Mouse (Mus musculus) midbrain, embryonic 12.5 days (tissue): Measurements from ENCODE around the gene Lrriq4. TPM values are rescaled to one million over a fixed set of nuclear protein-coding genes. Genes with fewer than 3 reads are reported as not detected.

Experiments
- ATAC-seq: fragments of 200-750 bp; cut with Nextera tagmentation; 2 replicates; pipeline ENCODE4 v1.8.0; 2017; ENCODE audit warnings: low read depth, moderate TSS enrichment, moderate library complexity; ENCODE audit not compliant: low FRiP score
- H3K27ac ChIP-seq: fragments of 300-500 bp; sonication (generic); replicated peaks from 2 replicates; pipeline ENCODE4 v1.5.1; 2016; ENCODE audit warnings: mild to moderate bottlenecking
- H3K27me3 ChIP-seq: fragments of 300-500 bp; sonication (generic); 2 replicates; pipeline ENCODE4 v1.6.1; 2016; ENCODE audit warnings: mild to moderate bottlenecking
- H3K36me3 ChIP-seq: fragments of 300-500 bp; sonication (generic); 2 replicates; pipeline ENCODE4 v1.6.1; 2016
- H3K4me1 ChIP-seq: fragments of 300-500 bp; sonication (generic); 2 replicates; pipeline ENCODE4 v1.6.1; 2016
- H3K4me2 ChIP-seq: fragments of 300-500 bp; sonication (generic); replicated peaks from 2 replicates; pipeline ENCODE4 v1.6.1; 2016; ENCODE audit warnings: mild to moderate bottlenecking, moderate library complexity
- H3K4me3 ChIP-seq: fragments of 300-500 bp; sonication (generic); 2 replicates; pipeline ENCODE4 v1.5.1; 2016; ENCODE audit warnings: mild to moderate bottlenecking
- H3K9ac ChIP-seq: fragments of 300-500 bp; sonication (generic); replicated peaks from 2 replicates; pipeline ENCODE4 v1.6.1; 2016; ENCODE audit warnings: mild to moderate bottlenecking, moderate library complexity
- H3K9me3 ChIP-seq: fragments of 300-500 bp; sonication (generic); 2 replicates; pipeline ENCODE4 v1.6.1; 2016; ENCODE audit warnings: mild to moderate bottlenecking
- WGBS: fragments of 180-500 bp; shearing (Covaris S2); methylation state at CpG from one replicate; pipeline ENCODE4 v1.1.7; 2016; 5-methylcytosine and 5-hydroxymethylcytosine counted together
- polyA plus RNA-seq: library from polyadenylated mRNA; unstranded; fragments of >200 nt; fragmentation: Nextera tagmentation; extraction: Ambion mirVana; gene quantifications from 2 replicates; pipeline ENCODE4 v1.2.1, GENCODE M21; 2016

The Lrriq4 gene
- polyA plus RNA-seq: not detected in 2 replicates

GRCm38 (mm10) chr3:30644207-30644606 lies at the start of gene Lrriq4:
TSS of gene Lrriq4 (plus strand) at chr3:30644507.
- no peak for ATAC-seq
- Histone ChIP-seq H3K4me1 (peaks cover 9% of the 10 kb centered on the region), H3K36me3 (no peaks in the 10 kb centered on the region), H3K4me3 (no peak within 1 kb of the TSS), H3K27me3 (peaks cover 13% of the 10 kb centered on the region), H3K9ac (no peak within 1 kb of the TSS), H3K27ac (no peak within 1 kb of the TSS), H3K9me3 (no peaks in the 10 kb centered on the region), H3K4me2 (no peak within 1 kb of the TSS)
- 75% methylated on average over 2 of the region's 2 CpGs for WGBS

DNA sequence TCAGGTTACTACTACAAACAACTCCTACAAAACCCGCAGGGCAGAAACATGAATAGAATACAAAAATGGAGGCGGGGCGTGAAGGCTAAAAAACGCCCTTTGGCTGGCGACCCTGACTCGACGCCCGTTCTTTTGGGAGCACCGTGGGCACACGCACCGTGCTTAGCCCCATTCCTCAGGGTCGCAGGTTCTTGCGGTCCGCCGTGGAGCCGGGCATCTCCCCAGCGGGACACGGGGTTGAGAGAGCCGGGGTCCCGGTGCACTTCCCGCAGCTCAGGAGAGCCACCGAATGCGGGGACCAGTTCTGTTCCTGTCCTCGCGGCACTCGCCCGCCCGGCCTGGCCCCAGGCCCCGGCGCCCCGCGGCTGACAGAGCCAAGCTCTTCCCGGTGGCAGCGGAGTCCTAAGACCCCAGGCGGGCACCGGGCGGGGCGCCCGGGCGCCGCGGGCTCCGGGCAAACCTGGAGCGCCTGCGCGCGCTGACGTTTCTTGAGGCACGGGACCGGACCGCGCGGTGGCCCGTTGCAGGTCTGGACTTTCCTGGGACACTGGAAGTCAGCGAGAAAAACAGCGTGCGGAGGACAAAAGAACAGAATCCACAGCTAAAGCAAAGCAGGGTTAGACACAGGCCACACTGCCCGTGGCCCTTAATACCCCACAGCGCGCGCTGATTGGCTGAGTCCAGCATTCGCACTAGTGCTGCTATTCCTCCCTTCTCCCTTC lies 49.0 kb upstream of the Lrriq4 start:
- Histone ChIP-seq H3K36me3 (no peaks in the 10 kb centered on the region), H3K4me2 (peak overlapping the region; percentile 70), H3K4me1 (peaks cover 16% of the 10 kb centered on the region), H3K9me3 (no peaks in the 10 kb centered on the region), H3K4me3 (peak overlapping the region; percentile 81), H3K9ac (peak overlapping the region; percentile 79), H3K27ac (peak overlapping the region; percentile 78), H3K27me3 (peaks cover 19% of the 10 kb centered on the region)
- under 1% methylated on average over 62 of the region's 62 CpGs for WGBS
- ATAC-seq: peak; percentile 76

DNA sequence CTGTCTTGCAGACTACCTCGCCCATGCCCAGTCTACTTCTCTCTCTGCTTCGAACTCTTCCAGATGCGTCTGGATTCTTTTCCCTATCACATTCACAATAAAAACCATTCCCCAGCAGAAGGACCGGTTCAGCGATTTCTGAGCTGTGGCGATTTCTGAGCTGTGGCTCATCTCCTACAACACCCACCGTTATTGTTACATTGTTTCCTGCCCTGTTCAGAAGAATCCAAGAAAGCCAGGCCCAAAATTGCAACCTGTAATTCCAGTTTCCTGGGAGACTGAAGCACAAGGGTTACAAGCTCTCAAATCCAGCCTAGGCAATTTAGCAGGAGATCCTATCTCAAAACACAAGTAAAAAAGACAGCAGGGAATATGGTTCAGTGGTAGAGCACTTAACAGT lies 47.0 kb upstream of the Lrriq4 start:
- no peak overlapping the region for H3K4me3 ChIP-seq
- peaks cover 19% of the 10 kb centered on the region for H3K27me3 ChIP-seq
- 78% methylated on average over 7 of the region's 7 CpGs for WGBS
- no peak overlapping the region for H3K9ac ChIP-seq
- H3K9me3 ChIP-seq: no peaks in the 10 kb centered on the region
- no peak overlapping the region for H3K4me2 ChIP-seq
- no peaks in the 10 kb centered on the region for H3K36me3 ChIP-seq
- H3K27ac ChIP-seq: no peak overlapping the region
- ATAC-seq: no peak
- peaks cover 17% of the 10 kb centered on the region for H3K4me1 ChIP-seq

GRCm38 (mm10) chr3:30599711-30600545 lies 44.4 kb upstream of the Lrriq4 start, which contains the start of gene Actrt3:
TSS of gene Actrt3 (minus strand) at chr3:30599939.
- under 1% methylated on average over 32 of the region's 32 CpGs for WGBS
- H3K4me3 ChIP-seq: peak within 1 kb of the TSS; percentile 55
- H3K27ac ChIP-seq: peak within 1 kb of the TSS; percentile 58

GRCm38 (mm10) chr3:30600717-30601116 lies 43.6 kb upstream of the Lrriq4 start:
- peaks cover 19% of the 10 kb centered on the region for H3K27me3 ChIP-seq
- no peak for ATAC-seq
- H3K9me3 ChIP-seq: no peaks in the 10 kb centered on the region
- H3K9ac ChIP-seq: peak overlapping the region; percentile 49; the same call in 1 of the 2 replicates
- H3K36me3 ChIP-seq: peaks cover 13% of the 10 kb centered on the region; the same call in 1 of the 2 replicates
- WGBS: under 1% methylated on average over 14 of the region's 14 CpGs
- peak overlapping the region; percentile 58 for H3K27ac ChIP-seq
- peak overlapping the region; percentile 75 for H3K4me2 ChIP-seq
- peaks cover 23% of the 10 kb centered on the region for H3K4me1 ChIP-seq
- H3K4me3 ChIP-seq: peak overlapping the region; percentile 55

More at GRCm38 (mm10) chr3:30599711-30600545, 44.4 kb upstream of the Lrriq4 start, which contains the start of gene Actrt3:
- peaks cover 19% of the 10 kb centered on the region for H3K27me3 ChIP-seq
- peak within 1 kb of the TSS; percentile 75 for H3K4me2 ChIP-seq
- peaks cover 25% of the 10 kb centered on the region for H3K4me1 ChIP-seq
- no peak for ATAC-seq
- H3K36me3 ChIP-seq: peaks cover 9% of the 10 kb centered on the region; the same call in 1 of the 2 replicates
- H3K9ac ChIP-seq: peak within 1 kb of the TSS; percentile 59
- no peaks in the 10 kb centered on the region for H3K9me3 ChIP-seq

GRCm38 (mm10) chr3:30601175-30601574 lies 43.1 kb upstream of the Lrriq4 start:
- no peak for ATAC-seq
- no peak overlapping the region for H3K9ac ChIP-seq
- WGBS: under 1% methylated on average over 17 of the region's 17 CpGs
- peak overlapping the region; percentile 55 for H3K4me3 ChIP-seq
- H3K9me3 ChIP-seq: no peaks in the 10 kb centered on the region
- peaks cover 14% of the 10 kb centered on the region for H3K36me3 ChIP-seq
- peak overlapping the region; percentile 52 for H3K27ac ChIP-seq
- peak overlapping the region; percentile 75 for H3K4me2 ChIP-seq
- H3K27me3 ChIP-seq: peaks cover 16% of the 10 kb centered on the region
- H3K4me1 ChIP-seq: peaks cover 19% of the 10 kb centered on the region

DNA sequence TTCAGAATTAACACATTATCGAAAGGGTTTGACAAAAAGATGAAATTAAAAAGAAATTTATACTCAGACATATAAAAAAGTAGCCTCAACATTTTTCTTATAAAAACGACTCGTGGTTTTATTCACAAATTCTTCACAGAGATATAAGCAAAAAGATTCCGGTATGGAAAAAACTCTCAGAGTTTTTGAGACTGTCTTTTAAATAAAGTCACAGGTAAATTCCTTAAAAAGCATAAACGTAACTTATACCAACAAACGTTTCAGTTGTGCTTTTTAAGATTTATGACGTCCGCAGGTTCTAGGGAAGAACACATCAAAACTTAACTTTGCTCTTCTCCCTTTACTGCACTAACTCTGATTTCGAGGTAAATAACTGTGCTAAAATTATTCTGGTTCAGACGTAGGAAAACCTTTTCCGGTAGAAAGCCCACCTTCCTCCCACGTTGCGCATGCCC lies 42.7 kb upstream of the Lrriq4 start:
- Histone ChIP-seq H3K9ac (no peak overlapping the region), H3K36me3 (peaks cover 18% of the 10 kb centered on the region), H3K27ac (peak overlapping the region; percentile 93), H3K4me2 (peak overlapping the region; percentile 75), H3K4me3 (peak overlapping the region; percentile 88), H3K4me1 (peaks cover 19% of the 10 kb centered on the region), H3K9me3 (no peaks in the 10 kb centered on the region), H3K27me3 (peaks cover 13% of the 10 kb centered on the region)
- ATAC-seq: no peak
- WGBS: under 1% methylated on average over 13 of the region's 13 CpGs

- peak within 1 kb of the TSS; percentile 75 for H3K4me2 ChIP-seq
- peak within 1 kb of the TSS; percentile 88 for H3K4me3 ChIP-seq
- H3K9me3 ChIP-seq: no peaks in the 10 kb centered on the region
- H3K27me3 ChIP-seq: peaks cover 13% of the 10 kb centered on the region
- WGBS: under 1% methylated on average over 40 of the region's 40 CpGs
- H3K4me1 ChIP-seq: peaks cover 19% of the 10 kb centered on the region
- peak within 1 kb of the TSS; percentile 93 for H3K27ac ChIP-seq
- peaks cover 20% of the 10 kb centered on the region for H3K36me3 ChIP-seq
- peak within 1 kb of the TSS; percentile 77 for H3K9ac ChIP-seq
- ATAC-seq: peak; percentile 95
Observed at GRCm38 (mm10) chr3:30602065-30602739, 42.1 kb upstream of the Lrriq4 start, which contains the start of gene Mynn. TSS of gene Mynn (plus strand) at chr3:30602065.

GRCm38 (mm10) chr3:30602740-30603098 lies 41.6 kb upstream of the Lrriq4 start:
- Histone ChIP-seq H3K4me2 (peak overlapping the region; percentile 75), H3K9me3 (no peaks in the 10 kb centered on the region), H3K4me1 (peaks cover 19% of the 10 kb centered on the region), H3K4me3 (peak overlapping the region; percentile 88), H3K27me3 (peaks cover 13% of the 10 kb centered on the region), H3K27ac (peak overlapping the region; percentile 93), H3K9ac (peak overlapping the region; percentile 77), H3K36me3 (peaks cover 25% of the 10 kb centered on the region)
- no peak for ATAC-seq
- under 1% methylated on average over 27 of the region's 27 CpGs for WGBS

- peak overlapping the region; percentile 75 for H3K4me2 ChIP-seq
- no peak for ATAC-seq
- WGBS: 29% methylated on average over 10 of the region's 10 CpGs
- peaks cover 19% of the 10 kb centered on the region for H3K4me1 ChIP-seq
- H3K36me3 ChIP-seq: peaks cover 28% of the 10 kb centered on the region
- no peaks in the 10 kb centered on the region for H3K9me3 ChIP-seq
- peak overlapping the region; percentile 88 for H3K4me3 ChIP-seq
- H3K27ac ChIP-seq: peak overlapping the region; percentile 93; the same call in 1 of the 2 replicates
- H3K9ac ChIP-seq: peak overlapping the region; percentile 77
- peaks cover 7% of the 10 kb centered on the region for H3K27me3 ChIP-seq
Observed at GRCm38 (mm10) chr3:30603256-30603655, 41.1 kb upstream of the Lrriq4 start.

GRCm38 (mm10) chr3:30608999-30609398 lies 35.3 kb upstream of the Lrriq4 start:
- Histone ChIP-seq H3K4me1 (no peaks in the 10 kb centered on the region), H3K4me2 (no peak overlapping the region), H3K9ac (no peak overlapping the region), H3K4me3 (no peak overlapping the region), H3K9me3 (no peaks in the 10 kb centered on the region), H3K27ac (no peak overlapping the region), H3K36me3 (peaks cover 63% of the 10 kb centered on the region), H3K27me3 (no peaks in the 10 kb centered on the region)
- 95% methylated on average over 3 of the region's 3 CpGs for WGBS
- no peak for ATAC-seq
